Mouse (Mus musculus) testis, adult 2 months (tissue): ENCODE results near the gene Rab3gap1.

ENCODE experiments used
- CTCF ChIP-seq: fragments of 200-500 bp; IDR thresholded peaks from 2 replicates; pipeline ENCODE4 v1.5.1; 2012; ENCODE audit warnings: low read depth, mild to moderate bottlenecking, inconsistent platforms, low read length, moderate library complexity; ENCODE audit not compliant: control insufficient read depth, insufficient read depth, insufficient replicate concordance
- POLR2A ChIP-seq: fragments of 200-500 bp; IDR thresholded peaks from 2 replicates; pipeline ENCODE4 v1.6.1; 2012; ENCODE audit warnings: low read depth, mild to moderate bottlenecking, inconsistent platforms, low read length, moderate library complexity; ENCODE audit not compliant: control insufficient read depth

DNA sequence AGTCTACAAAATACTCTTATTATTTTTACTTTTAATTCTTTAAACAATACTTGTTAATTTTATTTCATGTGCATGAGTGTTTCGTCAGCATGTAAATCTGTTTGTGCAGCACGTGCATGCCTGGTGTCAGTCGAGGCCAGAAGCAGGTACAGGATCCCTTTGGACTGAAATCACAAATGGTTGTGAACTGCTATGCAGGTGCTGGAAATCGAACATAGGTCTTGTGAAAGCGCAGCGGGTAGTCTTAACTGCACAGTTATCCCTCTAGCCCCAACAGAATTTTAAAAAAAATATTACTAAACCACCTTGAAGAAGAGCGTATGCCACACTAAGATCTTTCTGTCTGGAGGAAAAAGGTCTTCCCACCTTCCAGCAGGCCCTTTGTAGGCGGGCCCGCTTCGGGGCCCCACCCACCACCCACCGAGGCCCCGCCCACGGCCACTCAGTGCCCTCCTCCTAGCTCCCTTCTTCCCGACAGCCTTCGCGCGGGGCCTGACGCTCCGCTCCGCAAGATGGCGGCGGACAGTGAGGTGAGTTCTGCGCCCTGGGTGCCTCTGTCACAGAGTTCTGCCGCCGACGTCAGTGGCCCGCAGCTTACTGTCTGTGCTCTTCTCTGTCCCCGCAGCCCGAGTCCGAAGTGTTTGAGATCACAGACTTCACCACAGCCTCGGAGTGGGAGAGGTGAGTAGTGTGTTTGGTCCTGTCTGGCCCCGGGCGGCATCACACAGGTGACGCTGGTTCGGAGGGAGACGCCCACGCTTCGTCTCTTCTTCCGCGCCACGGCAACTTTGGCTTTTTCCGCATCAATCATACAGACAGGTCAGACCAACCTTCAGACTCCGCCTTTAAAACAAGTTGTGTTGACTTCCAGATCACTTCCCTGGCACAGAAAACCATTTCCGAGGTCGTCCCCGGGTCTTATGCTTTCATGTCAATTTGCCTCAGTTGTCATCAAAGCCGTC lies at the start of gene Rab3gap1:
- TF ChIP-seq CTCF (no peak), POLR2A (peak; percentile 99)
